Mouse (Mus musculus) CH12.LX (cell line): ENCODE data around the gene Cyp39a1. TPM values are rescaled to one million over a fixed set of nuclear protein-coding genes. Genes with fewer than 3 reads are reported as not detected.

Source experiments
- DNase-seq: peaks from one replicate; pipeline ENCODE4 v3.0.0-alpha.2; 2013; ENCODE audit errors: extremely low read depth
- H3K27ac ChIP-seq: 2 replicates; pipeline ENCODE4 v1.5.1; 2012; ENCODE audit warnings: low read depth, mild to moderate bottlenecking, control low read depth, moderate library complexity; ENCODE audit not compliant: insufficient read depth
- H3K27me3 ChIP-seq: replicated peaks from 2 replicates; pipeline ENCODE3; 2012; ENCODE audit warnings: inconsistent platforms
- H3K36me3 ChIP-seq, 2 experiments: replicated peaks in 1 of 2; 2 replicates each; pipeline versions ENCODE3 to v1.6.1; 2012; ENCODE audit warnings: inconsistent platforms in 1 of 2, low read length in 1 of 2, mild to moderate bottlenecking in 1 of 2, mixed read lengths in 1 of 2, moderate library complexity in 1 of 2; ENCODE audit not compliant: control insufficient read depth in 1 of 2, insufficient read depth in 1 of 2
- H3K4me1 ChIP-seq, 2 experiments: 2 replicates each; pipeline ENCODE4 v1.6.1; 2012; ENCODE audit warnings: inconsistent platforms in 1 of 2, moderate library complexity in 1 of 2; ENCODE audit not compliant: insufficient read depth in 2 of 2, control insufficient read depth in 1 of 2
- H3K4me2 ChIP-seq: 2 replicates; pipeline ENCODE4 v1.6.1; 2012; ENCODE audit warnings: low read depth, mild to moderate bottlenecking, control low read depth; ENCODE audit not compliant: poor library complexity, insufficient read depth, severe bottlenecking
- H3K4me3 ChIP-seq, 3 experiments: fragments of 150-350 bp in 1 of 3; sonication (generic) in 1 of 3; replicated peaks in 1 of 3; 2 replicates each; pipeline versions ENCODE3 to v1.5.1; 2011 to 2012; ENCODE audit warnings: low read depth in 2 of 3, low read length in 2 of 3, mild to moderate bottlenecking in 2 of 3, moderate library complexity in 2 of 3, control low read depth in 1 of 3, improper control_type of control experiment in 1 of 3, inconsistent platforms in 1 of 3, mixed read lengths in 1 of 3; ENCODE audit not compliant: poor library complexity in 1 of 3
- H3K79me2 ChIP-seq: replicated peaks from 2 replicates; pipeline ENCODE4 v1.6.1; 2012; ENCODE audit warnings: mild to moderate bottlenecking, moderate library complexity; ENCODE audit not compliant: control insufficient read depth, poor library complexity, insufficient read depth, severe bottlenecking; ENCODE audit errors: extremely low read depth
- H3K9ac ChIP-seq: 2 replicates; pipeline ENCODE4 v1.6.1; 2012; ENCODE audit warnings: low read depth, mild to moderate bottlenecking, control low read depth, moderate library complexity; ENCODE audit not compliant: insufficient read depth
- H3K9me3 ChIP-seq: replicated peaks from 2 replicates; pipeline ENCODE3; 2012; ENCODE audit warnings: low read length, inconsistent platforms, mixed read lengths
- BHLHE40 ChIP-seq: IDR thresholded peaks from 2 replicates; pipeline ENCODE4 v1.6.1; 2011; ENCODE audit warnings: mild to moderate bottlenecking, low read depth, low read length, improper control_type of control experiment
- CHD1 ChIP-seq: IDR thresholded peaks from 2 replicates; pipeline ENCODE4 v1.6.1; 2012; ENCODE audit warnings: low read depth, low read length, improper control_type of control experiment, inconsistent platforms
- CHD2 ChIP-seq: IDR thresholded peaks from 2 replicates; pipeline ENCODE4 v1.6.1; 2011; ENCODE audit warnings: low read length, improper control_type of control experiment
- CTCF ChIP-seq, 2 experiments: IDR thresholded peaks in 1 of 2; conservative IDR thresholded peaks in 1 of 2; 2 replicates each; pipeline ENCODE4 v1.5.1; 2011 to 2012; ENCODE audit warnings: low read depth in 2 of 2, low read length in 2 of 2, improper control_type of control experiment in 1 of 2, inconsistent platforms in 1 of 2, mild to moderate bottlenecking in 1 of 2, moderate library complexity in 1 of 2
- E2F4 ChIP-seq: IDR thresholded peaks from 2 replicates; pipeline ENCODE4 v1.6.1; 2011; ENCODE audit warnings: low read depth, low read length, improper control_type of control experiment; ENCODE audit not compliant: insufficient replicate concordance
- EP300 ChIP-seq: IDR thresholded peaks from 2 replicates; pipeline ENCODE4 v1.6.1; 2011; ENCODE audit warnings: low read length, improper control_type of control experiment
- ETS1 ChIP-seq: conservative IDR thresholded peaks from 2 replicates; pipeline ENCODE4 v1.6.1; 2012; ENCODE audit warnings: low read depth, mild to moderate bottlenecking, inconsistent platforms, low read length, improper control_type of control experiment, moderate library complexity
- GABPA ChIP-seq: IDR thresholded peaks from 2 replicates; pipeline ENCODE4 v1.6.1; 2012; ENCODE audit warnings: low read depth, low read length, improper control_type of control experiment, inconsistent platforms; ENCODE audit not compliant: insufficient replicate concordance
- IRF4 ChIP-seq: IDR thresholded peaks from 2 replicates; pipeline ENCODE4 v1.6.1; 2014; ENCODE audit warnings: low read depth, mild to moderate bottlenecking, inconsistent platforms, low read length, improper control_type of control experiment
- JUN ChIP-seq: IDR thresholded peaks from 2 replicates; pipeline ENCODE4 v1.6.1; 2011; ENCODE audit warnings: low read depth, mild to moderate bottlenecking, low read length, improper control_type of control experiment, moderate library complexity; ENCODE audit not compliant: insufficient read depth
- KAT2A ChIP-seq: IDR thresholded peaks from 2 replicates; pipeline ENCODE4 v1.6.1; 2012; ENCODE audit warnings: low read length, improper control_type of control experiment, inconsistent platforms; ENCODE audit not compliant: insufficient replicate concordance
- MAX ChIP-seq: IDR thresholded peaks from 2 replicates; pipeline ENCODE4 v1.6.1; 2011; ENCODE audit warnings: low read length, improper control_type of control experiment
- MAZ ChIP-seq: IDR thresholded peaks from 2 replicates; pipeline ENCODE4 v1.6.1; 2012; ENCODE audit warnings: low read depth, mild to moderate bottlenecking, inconsistent platforms, low read length, improper control_type of control experiment, moderate library complexity
- MEF2A ChIP-seq: IDR thresholded peaks from 2 replicates; pipeline ENCODE4 v1.6.1; 2014; ENCODE audit warnings: low read depth, mild to moderate bottlenecking, inconsistent platforms, low read length, improper control_type of control experiment, borderline replicate concordance
- MXI1 ChIP-seq: IDR thresholded peaks from 2 replicates; pipeline ENCODE4 v1.6.1; 2011; ENCODE audit warnings: mild to moderate bottlenecking, low read depth, low read length, improper control_type of control experiment
- NELFE ChIP-seq: IDR thresholded peaks from 2 replicates; pipeline ENCODE4 v1.6.1; 2011; ENCODE audit warnings: low read depth, low read length, improper control_type of control experiment
- NRF1 ChIP-seq: IDR thresholded peaks from 2 replicates; pipeline ENCODE4 v1.6.1; 2014; ENCODE audit warnings: low read depth, mild to moderate bottlenecking, inconsistent platforms, low read length, improper control_type of control experiment, moderate library complexity
- PAX5 ChIP-seq: IDR thresholded peaks from 2 replicates; pipeline ENCODE4 v1.6.1; 2012; ENCODE audit warnings: low read length, inconsistent platforms, mixed read lengths
- POLR2A ChIP-seq: IDR thresholded peaks from 2 replicates; pipeline ENCODE4 v1.6.1; 2011; ENCODE audit warnings: low read depth, mild to moderate bottlenecking, improper control_type of control experiment, low read length
- RAD21 ChIP-seq: IDR thresholded peaks from 2 replicates; pipeline ENCODE4 v1.6.1; 2011; ENCODE audit warnings: low read depth, mild to moderate bottlenecking, low read length, improper control_type of control experiment, moderate library complexity
- SIN3A ChIP-seq: IDR thresholded peaks from 2 replicates; pipeline ENCODE4 v1.6.1; 2012; ENCODE audit warnings: low read length, improper control_type of control experiment, inconsistent platforms
- SMC3 ChIP-seq: IDR thresholded peaks from 2 replicates; pipeline ENCODE4 v1.6.1; 2011; ENCODE audit warnings: low read depth, low read length, improper control_type of control experiment
- TBP ChIP-seq: conservative IDR thresholded peaks from 2 replicates; pipeline ENCODE4 v1.6.1; 2011; ENCODE audit warnings: low read depth, low read length, improper control_type of control experiment
- TCF12 ChIP-seq: IDR thresholded peaks from 2 replicates; pipeline ENCODE4 v1.6.1; 2014; ENCODE audit warnings: low read depth, mild to moderate bottlenecking, inconsistent platforms, low read length, improper control_type of control experiment
- UBTF ChIP-seq: IDR thresholded peaks from 2 replicates; pipeline ENCODE4 v1.6.1; 2012; ENCODE audit warnings: low read depth, mild to moderate bottlenecking, inconsistent platforms, low read length, improper control_type of control experiment, moderate library complexity
- USF1 ChIP-seq: IDR thresholded peaks from 2 replicates; pipeline ENCODE4 v1.6.1; 2014; ENCODE audit warnings: low read depth, mild to moderate bottlenecking, inconsistent platforms, low read length, improper control_type of control experiment
- ZKSCAN1 ChIP-seq: IDR thresholded peaks from 2 replicates; pipeline ENCODE4 v1.6.1; 2012; ENCODE audit warnings: low read depth, inconsistent platforms, low read length, improper control_type of control experiment, borderline replicate concordance
- ZMIZ1 ChIP-seq: IDR thresholded peaks from 2 replicates; pipeline ENCODE4 v1.6.1; 2012; ENCODE audit warnings: low read depth, mild to moderate bottlenecking, inconsistent platforms, low read length, improper control_type of control experiment
- ZNF384 ChIP-seq: IDR thresholded peaks from 2 replicates; pipeline ENCODE4 v1.6.1; 2012; ENCODE audit warnings: low read depth, low read length, improper control_type of control experiment, inconsistent platforms
- dilution Hi-C: fragments of 300-500 bp; cut with MboI; formaldehyde crosslinking; loops from 2 replicates; pipeline ENCODE4 v1.14.3; 2020; ENCODE audit warnings: low sequenced_read_pairs; ENCODE audit not compliant: extremely low pct_unique_long_range_greater_than_20kb, extremely low pct_ligation_motif_present
- in situ Hi-C: fragments of 300-500 bp; cut with MboI; formaldehyde crosslinking; loops from 3 replicates; pipeline ENCODE4 v1.14.3; 2019; ENCODE audit warnings: low sequenced_read_pairs, low pct_ligation_motif_present, low pct_unique_long_range_greater_than_20kb, mixed read lengths
- polyA plus RNA-seq: library from polyadenylated mRNA; unstranded; fragments of >175 nt; gene quantifications from 2 replicates; pipeline ENCODE4 v1.2.1, GENCODE M21; 2012; ENCODE audit warnings: low read depth; ENCODE audit not compliant: insufficient read length
- total RNA-seq, 2 experiments: library from RNA; depleted of rRNA; stranded (reverse); fragments of 300-350 nt in 1 of 2; fragments of >200 nt in 1 of 2; gene quantifications; 2 replicates each; pipeline ENCODE4 v1.2.3; 2012 to 2014

The Cyp39a1 gene
- total and polyA plus RNA-seq, 3 experiments: 0.04 to 0.43 (median 0.16) TPM

GRCm38 (mm10) chr17:43622076-43622475, 45.1 kb upstream of the Cyp39a1 start:
- no peaks in the 10 kb centered on the region for H3K79me2 ChIP-seq
- in situ Hi-C loops: no loop called here
- no peaks in the 10 kb centered on the region for H3K36me3 ChIP-seq
- dilution Hi-C loops: no loop called here
- H3K4me3 ChIP-seq: no peak overlapping the region
- no peak overlapping the region for H3K9ac ChIP-seq
- no peaks in the 10 kb centered on the region for H3K27me3 ChIP-seq
- no peak overlapping the region for H3K4me2 ChIP-seq
- no peaks in the 10 kb centered on the region for H3K4me1 ChIP-seq
- DNase-seq: no peak
- H3K9me3 ChIP-seq: peaks cover 47% of the 10 kb centered on the region
- no peak overlapping the region for H3K27ac ChIP-seq
- no peak for TF ChIP-seq NELFE
- no peak for TF ChIP-seq MAZ
- no peak for TF ChIP-seq ETS1
- TF ChIP-seq IRF4: no peak
- TF ChIP-seq TBP: no peak
- TF ChIP-seq EP300: no peak
- no peak for TF ChIP-seq CHD1
- TF ChIP-seq ZKSCAN1: no peak
- no peak for TF ChIP-seq SIN3A
- TF ChIP-seq TCF12: no peak
- TF ChIP-seq NRF1: no peak
- TF ChIP-seq KAT2A: no peak
- TF ChIP-seq JUN: no peak
- TF ChIP-seq USF1: no peak
- no peak for TF ChIP-seq MAX
- no peak for TF ChIP-seq BHLHE40
- no peak for TF ChIP-seq ZMIZ1
- no peak for TF ChIP-seq CHD2
- TF ChIP-seq PAX5: no peak
- no peak for TF ChIP-seq MXI1

DNA sequence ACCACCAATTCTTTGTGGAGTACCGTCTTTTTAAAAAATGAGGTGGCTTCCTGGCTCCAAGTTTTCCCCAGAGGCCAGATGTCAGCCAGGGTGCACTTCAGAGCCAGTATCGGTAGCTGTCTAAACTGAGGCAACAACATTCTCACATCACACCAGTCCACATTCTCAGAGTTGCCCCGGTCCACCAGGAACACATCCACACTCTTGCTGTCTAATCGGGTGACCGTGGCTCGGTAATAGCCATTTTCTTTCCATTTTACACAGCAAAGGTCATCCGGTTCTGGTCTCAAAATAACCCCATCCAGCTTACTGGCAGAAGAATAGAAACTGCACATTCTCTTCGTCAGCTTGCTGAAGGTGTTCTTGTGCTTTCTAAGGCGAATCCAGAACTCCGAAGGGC, 39.0 kb upstream of the Cyp39a1 start:
- H3K79me2 ChIP-seq: no peaks in the 10 kb centered on the region
- H3K4me1 ChIP-seq: no peaks in the 10 kb centered on the region
- no peak overlapping the region for H3K9ac ChIP-seq
- TF ChIP-seq SMC3 (no peak), ZNF384 (no peak), RAD21 (no peak), UBTF (no peak), MEF2A (no peak), JUN (no peak), TCF12 (no peak), BHLHE40 (no peak), CTCF (conservative IDR thresholded peaks at IDR 0.05 in 1 of 2, IDR thresholded peaks at IDR 0.05 in 1 of 2; ENCODE audit: low read depth in 2 of 2, low read length in 2 of 2) (no peak), ZKSCAN1 (no peak), E2F4 (no peak), ZMIZ1 (no peak), CHD2 (no peak), GABPA (no peak), POLR2A (no peak), CHD1 (no peak)
- TF ChIP-seq, all 38 proteins: peak for 0
- H3K36me3 ChIP-seq: no peaks in the 10 kb centered on the region
- H3K4me2 ChIP-seq: no peak overlapping the region
- dilution Hi-C loops (no loop called here), in situ Hi-C loops (no loop called here)
- no peak overlapping the region for H3K27ac ChIP-seq
- peaks cover 65% of the 10 kb centered on the region for H3K9me3 ChIP-seq
- H3K4me3 ChIP-seq: no peak overlapping the region
- no peaks in the 10 kb centered on the region for H3K27me3 ChIP-seq
- DNase-seq: no peak
